Mouse (Mus musculus) forebrain, embryonic 12.5 days (tissue): ENCODE results near the gene Zscan10. TPM values are rescaled to one million over a fixed set of nuclear protein-coding genes. Genes with fewer than 3 reads are reported as not detected.
"Not testable (repeated sequence)": the region's sequence is repeated elsewhere in the genome, so short reads cannot be mapped to it uniquely, and the experiment has no call there.

Experiments used
- ATAC-seq: fragments of 200-750 bp; cut with Nextera tagmentation; 2 replicates; pipeline ENCODE4 v1.8.0; 2017; ENCODE audit warnings: moderate TSS enrichment; ENCODE audit not compliant: low FRiP score
- H3K27ac ChIP-seq: fragments of 300-500 bp; sonication (generic); 2 replicates; pipeline ENCODE4 v1.5.1; 2016; ENCODE audit warnings: mild to moderate bottlenecking
- H3K27me3 ChIP-seq: fragments of 300-500 bp; sonication (generic); 2 replicates; pipeline ENCODE4 v1.6.1; 2016; ENCODE audit warnings: mild to moderate bottlenecking
- H3K36me3 ChIP-seq: fragments of 300-500 bp; sonication (generic); replicated peaks from 2 replicates; pipeline ENCODE4 v1.6.1; 2016; ENCODE audit warnings: mild to moderate bottlenecking
- H3K4me1 ChIP-seq: fragments of 300-500 bp; sonication (generic); 2 replicates; pipeline ENCODE4 v1.6.1; 2016
- H3K4me2 ChIP-seq: fragments of 300-500 bp; sonication (generic); 2 replicates; pipeline ENCODE4 v1.6.1; 2016; ENCODE audit warnings: mild to moderate bottlenecking, moderate library complexity
- H3K4me3 ChIP-seq: fragments of 300-500 bp; sonication (generic); replicated peaks from 2 replicates; pipeline ENCODE4 v1.5.1; 2016; ENCODE audit warnings: mild to moderate bottlenecking
- H3K9ac ChIP-seq: fragments of 300-500 bp; sonication (generic); 2 replicates; pipeline ENCODE4 v1.6.1; 2016; ENCODE audit warnings: mild to moderate bottlenecking
- H3K9me3 ChIP-seq: fragments of 300-500 bp; sonication (generic); 2 replicates; pipeline ENCODE4 v1.6.1; 2016
- WGBS: fragments of 180-500 bp; shearing (Covaris S2); methylation state at CpG from one replicate; pipeline ENCODE4 v1.1.7; 2016; 5-methylcytosine and 5-hydroxymethylcytosine counted together
- polyA plus RNA-seq: library from polyadenylated mRNA; unstranded; fragments of >200 nt; fragmentation: Nextera tagmentation; extraction: Ambion mirVana; gene quantifications from 2 replicates; pipeline ENCODE4 v1.2.1, GENCODE M21; 2016

Gene Zscan10
- polyA plus RNA-seq, 1 experiment from 2014 or later: 0.17 TPM

DNA sequence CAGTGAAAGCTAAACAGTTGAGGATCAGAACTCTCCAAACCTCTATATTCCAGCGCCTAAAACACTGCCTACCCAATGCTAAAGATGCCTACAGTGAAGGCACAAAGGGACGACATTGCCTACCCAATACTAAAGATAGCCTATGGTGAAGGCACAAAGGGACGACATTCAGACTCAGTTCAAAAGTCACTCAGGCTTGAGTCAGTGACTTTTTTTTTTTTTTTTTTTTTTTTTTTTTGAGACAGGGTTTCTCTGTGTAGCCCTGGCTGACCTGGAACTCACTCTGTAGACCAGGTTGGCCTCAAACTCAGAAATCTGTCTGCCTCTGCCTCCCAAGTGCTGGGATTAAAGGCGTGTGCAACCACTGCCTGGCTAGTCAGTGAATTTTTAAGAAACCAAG lies 5.5 kb upstream of the Zscan10 start:
- H3K27ac ChIP-seq, H3K4me2 ChIP-seq, H3K9ac ChIP-seq, H3K36me3 ChIP-seq, H3K4me3 ChIP-seq, ATAC-seq, H3K9me3 ChIP-seq, H3K27me3 ChIP-seq: not testable (repeated sequence)
- peaks cover 24% of the 10 kb centered on the region for H3K4me1 ChIP-seq
- 81% methylated on average over 4 of the region's 4 CpGs for WGBS

DNA sequence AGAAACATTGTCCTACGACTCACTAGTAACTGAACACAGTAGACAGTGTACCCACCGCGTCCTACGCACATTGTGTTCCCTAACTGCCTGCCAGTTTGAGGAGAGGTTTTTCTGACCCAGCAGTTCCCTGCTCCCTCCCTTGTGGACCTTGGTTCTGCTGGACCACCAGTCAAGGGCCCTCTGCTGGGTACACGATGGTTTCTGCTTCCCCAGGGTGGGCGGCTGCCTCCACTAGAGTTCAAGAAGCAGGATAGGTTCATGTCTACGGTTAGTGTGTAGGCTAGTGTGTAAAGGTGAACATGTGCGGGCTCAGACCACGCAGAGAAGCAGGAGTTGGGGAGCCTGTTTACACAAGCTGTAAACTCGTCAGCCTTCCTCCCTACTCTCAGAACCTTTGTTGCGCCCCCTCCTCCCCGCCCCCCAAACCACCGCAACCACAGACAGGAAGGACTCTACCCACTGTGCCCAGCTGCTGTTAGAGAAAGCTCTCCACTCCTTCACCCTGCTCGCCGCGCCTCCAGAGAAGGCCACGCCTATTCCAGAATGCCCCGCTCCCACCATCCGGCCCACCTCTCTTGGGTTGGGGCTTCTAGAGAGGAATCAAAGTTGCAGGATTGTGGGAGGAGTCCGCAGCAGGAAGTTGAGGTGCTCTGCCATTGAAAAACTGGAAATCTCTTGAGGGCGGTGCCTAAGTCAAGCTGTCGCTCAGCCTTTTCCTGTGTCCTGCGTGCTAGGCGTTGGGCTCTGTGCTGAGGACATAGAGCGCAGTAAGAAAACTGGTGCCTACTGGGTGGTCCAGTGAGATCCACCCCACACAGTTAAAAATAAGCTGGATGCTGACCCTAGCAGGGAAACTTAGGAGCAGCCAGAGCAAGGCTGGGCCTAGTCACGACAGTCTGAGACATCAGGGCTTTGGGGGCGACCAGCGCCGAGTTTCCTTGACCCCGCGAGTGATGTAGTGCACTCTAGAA lies 1.8 kb upstream of the Zscan10 start, which contains the start of gene Zfp13:
Gene Zfp13, minus strand, starts transcription at position 906 of the 971 bp plus-strand sequence.
- H3K9ac ChIP-seq: peak within 1 kb of the TSS; percentile 17
- no peaks in the 10 kb centered on the region for H3K36me3 ChIP-seq
- WGBS: 10% methylated on average over 29 of the region's 31 CpGs
- peak within 1 kb of the TSS; percentile 39 for H3K4me3 ChIP-seq
- peak; percentile 92 for ATAC-seq
- H3K9me3 ChIP-seq: no peaks in the 10 kb centered on the region
- H3K27me3 ChIP-seq: no peaks in the 10 kb centered on the region; the same call in 1 of the 2 replicates
- peak within 1 kb of the TSS; percentile 65 for H3K4me2 ChIP-seq
- H3K4me1 ChIP-seq: peaks cover 18% of the 10 kb centered on the region
- H3K27ac ChIP-seq: peak within 1 kb of the TSS; percentile 59

DNA sequence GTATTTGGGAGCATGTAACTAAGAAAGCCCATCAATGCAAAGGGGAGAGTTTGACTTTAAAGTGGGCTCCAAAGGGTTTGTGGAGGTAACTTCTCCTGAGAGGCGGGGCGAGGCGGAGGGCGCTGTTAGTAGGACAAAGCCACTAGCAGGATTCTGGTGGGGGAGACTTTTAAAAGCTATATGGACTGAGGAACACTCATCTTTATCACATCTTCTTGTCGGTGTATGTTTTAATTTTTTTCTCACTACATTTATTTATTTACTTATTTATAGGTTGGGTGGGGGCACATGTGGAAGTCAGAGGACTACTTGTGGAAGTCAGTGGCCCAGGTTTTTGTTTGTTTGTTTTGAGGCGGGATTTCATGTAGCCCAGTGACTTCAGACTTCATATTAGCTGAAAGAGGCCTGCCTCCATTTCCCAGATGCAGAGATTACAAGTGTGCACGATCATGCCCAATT lies 1.0 kb upstream of the Zscan10 start:
- Histone ChIP-seq H3K9me3 (no peaks in the 10 kb centered on the region), H3K36me3 (no peaks in the 10 kb centered on the region), H3K27me3 (peaks cover 4% of the 10 kb centered on the region; the same call in 1 of the 2 replicates), H3K4me3 (peak overlapping the region; percentile 39), H3K4me1 (peaks cover 18% of the 10 kb centered on the region), H3K4me2 (peak overlapping the region; percentile 65), H3K27ac (peak overlapping the region; percentile 59; the same call in 1 of the 2 replicates), H3K9ac (peak overlapping the region; percentile 17)
- 44% methylated on average over 7 of the region's 7 CpGs for WGBS
- 0 out of 2 replicates have a peak, but pooled peaks have one; percentile 5 for ATAC-seq

DNA sequence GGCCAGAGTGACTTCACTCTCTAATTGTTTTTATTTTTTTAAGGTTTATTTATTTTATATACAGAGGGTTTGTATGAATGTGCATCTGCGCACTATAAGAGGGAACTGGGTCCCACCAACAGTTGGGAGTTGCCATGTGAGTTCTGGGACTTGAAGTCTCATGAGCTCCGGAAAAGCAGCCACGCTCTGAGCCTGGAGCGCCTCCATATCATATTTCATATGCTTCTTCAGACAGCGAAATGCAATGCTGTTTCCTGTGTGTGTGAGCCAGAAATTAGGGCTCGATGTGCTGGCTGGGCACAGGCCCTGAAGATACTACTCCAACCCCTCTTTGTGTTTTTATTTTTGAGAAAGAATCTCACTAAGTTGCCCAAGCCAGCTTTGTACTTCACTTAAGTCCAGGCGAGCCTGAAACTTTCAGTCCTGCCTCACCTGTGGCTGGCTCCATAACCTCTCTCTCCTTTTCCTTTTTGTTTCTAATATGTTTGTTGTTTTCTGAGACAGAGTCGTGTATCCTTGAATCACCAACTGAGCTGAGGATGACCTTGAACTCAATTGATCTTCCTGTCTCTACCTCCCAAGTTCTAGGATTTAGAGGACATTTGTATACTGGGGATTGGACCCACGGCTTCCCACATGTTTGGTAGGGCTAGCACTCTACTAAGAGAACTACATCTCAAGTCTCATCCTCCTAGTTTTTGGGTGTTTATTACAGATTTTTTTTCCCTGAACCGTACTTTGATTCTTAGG lies 1.4 kb downstream of the Zscan10 start:
- no peak for ATAC-seq
- Histone ChIP-seq H3K9me3 (no peaks in the 10 kb centered on the region), H3K4me3 (no peak overlapping the region), H3K4me1 (peaks cover 18% of the 10 kb centered on the region), H3K9ac (no peak overlapping the region), H3K27ac (no peak overlapping the region), H3K36me3 (no peaks in the 10 kb centered on the region), H3K27me3 (0 out of 2 replicates have a peak, but pooled peaks cover 4% of the 10 kb centered on the region), H3K4me2 (no peak overlapping the region)
- 46% methylated on average over 10 of the region's 10 CpGs for WGBS

DNA sequence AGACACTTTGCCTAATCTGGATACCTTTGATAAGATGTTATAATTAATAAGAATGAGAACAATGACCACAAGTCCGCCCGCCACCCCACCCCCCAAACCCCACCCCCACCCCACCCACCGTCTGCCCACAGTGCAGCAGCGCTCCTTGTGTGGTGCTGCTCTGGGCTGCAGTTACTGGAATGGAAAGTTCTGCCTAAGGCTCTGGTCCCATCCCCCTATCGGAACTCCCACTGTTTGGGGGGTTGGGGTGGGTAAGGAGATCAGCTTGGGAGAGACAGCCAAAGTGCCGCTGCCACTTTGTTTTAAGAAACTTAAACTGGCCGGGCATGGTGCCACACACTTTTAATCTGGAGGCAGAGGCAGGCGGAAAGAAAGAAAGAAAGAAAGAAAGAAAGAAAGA lies 2.4 kb downstream of the Zscan10 start:
- Histone ChIP-seq H3K9ac (no peak overlapping the region), H3K36me3 (no peaks in the 10 kb centered on the region), H3K4me3 (no peak overlapping the region), H3K9me3 (no peaks in the 10 kb centered on the region), H3K4me1 (peaks cover 18% of the 10 kb centered on the region), H3K4me2 (no peak overlapping the region), H3K27ac (no peak overlapping the region), H3K27me3 (0 out of 2 replicates have a peak, but pooled peaks cover 4% of the 10 kb centered on the region)
- ATAC-seq: no peak
- 11% methylated on average over 8 of the region's 8 CpGs for WGBS

DNA sequence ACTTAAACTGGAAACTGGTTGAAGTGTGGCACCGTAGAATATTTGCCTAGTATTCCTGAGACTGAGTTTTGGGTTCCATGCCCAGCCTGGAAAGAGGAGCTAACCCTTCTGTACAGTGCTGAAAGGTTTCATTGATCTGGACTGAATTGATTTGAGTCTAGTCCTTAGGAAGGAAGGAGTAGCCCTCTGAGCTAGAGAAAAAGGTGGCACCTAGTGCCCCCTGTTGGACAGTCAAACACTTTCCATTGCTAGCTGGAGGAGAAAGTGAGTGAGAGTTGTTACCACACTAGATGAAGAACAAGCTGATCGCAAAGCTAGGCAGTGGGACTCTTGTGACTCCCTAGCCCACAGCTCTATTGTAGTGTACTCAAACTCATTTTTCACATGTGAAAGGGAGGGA lies 2.9 kb downstream of the Zscan10 start:
- Histone ChIP-seq H3K4me2 (no peak overlapping the region), H3K4me3 (no peak overlapping the region), H3K27ac (no peak overlapping the region), H3K36me3 (no peaks in the 10 kb centered on the region), H3K9me3 (no peaks in the 10 kb centered on the region), H3K4me1 (peaks cover 17% of the 10 kb centered on the region), H3K9ac (no peak overlapping the region), H3K27me3 (0 out of 2 replicates have a peak, but pooled peaks cover 4% of the 10 kb centered on the region)
- no peak for ATAC-seq
- 54% methylated on average over 2 of the region's 2 CpGs for WGBS

DNA sequence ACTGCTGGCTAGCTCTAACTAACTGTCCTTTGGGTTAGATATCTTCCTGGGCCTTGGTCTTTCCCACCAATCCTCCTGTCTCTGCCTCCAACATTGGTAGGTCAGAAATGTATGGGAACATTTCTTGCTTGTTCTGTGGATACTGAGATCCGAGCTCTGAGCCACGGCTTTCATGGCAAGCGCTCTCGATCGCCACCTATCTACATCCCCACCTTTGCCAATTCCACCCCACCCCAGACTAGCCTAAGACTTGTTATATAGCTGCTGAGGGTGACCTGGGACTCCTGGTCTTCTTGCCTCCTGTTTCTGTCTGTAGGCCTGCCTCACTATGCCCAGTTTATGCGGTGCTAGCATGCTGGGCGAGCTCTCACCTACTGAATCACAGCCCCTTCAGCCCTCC lies 3.7 kb downstream of the Zscan10 start:
- Histone ChIP-seq H3K9me3 (no peaks in the 10 kb centered on the region), H3K27me3 (0 out of 2 replicates have a peak, but pooled peaks cover 4% of the 10 kb centered on the region), H3K9ac (no peak overlapping the region), H3K4me2 (no peak overlapping the region), H3K4me1 (peaks cover 8% of the 10 kb centered on the region), H3K36me3 (no peaks in the 10 kb centered on the region), H3K4me3 (no peak overlapping the region), H3K27ac (no peak overlapping the region)
- no peak for ATAC-seq
- WGBS: 70% methylated on average over 7 of the region's 7 CpGs

DNA sequence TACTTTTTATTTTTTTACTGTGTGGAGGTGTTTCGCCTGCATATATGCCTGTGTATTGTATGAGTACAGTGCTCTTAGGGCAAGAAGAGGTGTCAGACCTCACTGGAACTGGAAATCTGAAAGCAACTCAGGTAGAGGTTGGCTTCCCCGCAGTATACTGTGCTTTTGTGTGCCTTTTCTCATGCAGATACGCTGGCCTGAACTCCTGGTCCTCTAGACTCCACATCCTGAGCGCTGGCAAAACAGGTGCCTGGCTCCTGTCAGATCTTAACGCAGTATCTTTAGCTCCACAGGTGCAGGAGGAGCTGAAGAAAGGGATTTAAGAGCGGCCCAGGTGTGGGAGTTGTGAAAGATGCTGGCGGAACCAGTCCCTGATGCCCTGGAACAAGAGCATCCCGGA lies 4.6 kb downstream of the Zscan10 start:
- H3K27ac ChIP-seq: no peak overlapping the region
- 82% methylated on average over 8 of the region's 8 CpGs for WGBS
- H3K4me2 ChIP-seq: no peak overlapping the region
- no peak for ATAC-seq
- H3K9ac ChIP-seq: no peak overlapping the region
- 0 out of 2 replicates have a peak, but pooled peaks cover 2% of the 10 kb centered on the region for H3K4me1 ChIP-seq
- H3K4me3 ChIP-seq: no peak overlapping the region
- no peaks in the 10 kb centered on the region for H3K9me3 ChIP-seq
- no peaks in the 10 kb centered on the region for H3K36me3 ChIP-seq
- 0 out of 2 replicates have a peak, but pooled peaks cover 4% of the 10 kb centered on the region for H3K27me3 ChIP-seq

DNA sequence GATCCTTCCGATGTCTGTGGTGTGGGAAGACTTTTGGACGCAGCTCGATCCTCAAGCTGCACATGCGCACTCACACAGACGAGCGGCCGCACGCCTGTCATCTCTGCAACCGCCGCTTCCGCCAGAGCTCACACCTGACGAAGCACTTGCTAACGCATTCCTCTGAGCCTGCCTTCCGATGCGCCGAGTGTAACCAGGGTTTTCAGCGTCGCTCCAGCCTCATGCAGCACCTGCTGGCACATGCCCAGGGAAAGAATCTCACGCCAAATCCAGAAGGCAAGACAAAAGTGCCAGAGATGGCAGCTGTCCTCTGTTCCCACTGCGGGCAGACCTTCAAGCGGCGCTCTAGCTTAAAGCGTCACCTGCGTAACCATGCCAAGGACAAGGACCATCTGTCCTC lies 9.0 kb downstream of the Zscan10 start:
- Histone ChIP-seq H3K27ac (no peak overlapping the region), H3K27me3 (no peaks in the 10 kb centered on the region), H3K4me1 (no peaks in the 10 kb centered on the region), H3K36me3 (no peaks in the 10 kb centered on the region), H3K4me3 (no peak overlapping the region), H3K9ac (no peak overlapping the region), H3K9me3 (no peaks in the 10 kb centered on the region), H3K4me2 (no peak overlapping the region)
- WGBS: 94% methylated on average over 24 of the region's 24 CpGs
- no peak for ATAC-seq

DNA sequence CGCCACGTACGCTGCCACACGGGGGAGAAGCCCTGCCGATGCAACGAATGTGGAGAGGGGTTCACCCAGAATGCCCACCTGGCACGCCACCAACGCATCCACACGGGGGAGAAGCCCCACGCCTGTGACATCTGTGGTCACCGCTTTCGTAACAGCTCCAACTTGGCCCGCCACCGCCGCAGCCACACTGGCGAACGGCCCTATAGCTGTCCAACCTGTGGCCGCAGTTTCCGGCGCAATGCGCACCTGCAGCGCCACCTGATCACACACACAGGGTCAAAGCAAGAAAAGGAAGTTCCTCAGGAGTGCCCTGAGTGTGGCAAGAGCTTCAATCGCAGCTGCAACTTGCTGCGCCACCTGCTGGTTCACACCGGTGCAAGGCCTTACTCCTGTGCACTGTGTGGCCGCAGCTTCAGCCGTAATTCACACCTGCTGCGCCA lies 9.7 kb downstream of the Zscan10 start:
- Histone ChIP-seq H3K4me2 (no peak overlapping the region), H3K4me3 (no peak overlapping the region), H3K9me3 (no peaks in the 10 kb centered on the region), H3K27ac (no peak overlapping the region), H3K36me3 (no peaks in the 10 kb centered on the region), H3K9ac (no peak overlapping the region), H3K4me1 (no peaks in the 10 kb centered on the region), H3K27me3 (no peaks in the 10 kb centered on the region)
- 90% methylated on average over 28 of the region's 28 CpGs for WGBS
- 0 out of 2 replicates have a peak, but pooled peaks have one; percentile 20 for ATAC-seq

DNA sequence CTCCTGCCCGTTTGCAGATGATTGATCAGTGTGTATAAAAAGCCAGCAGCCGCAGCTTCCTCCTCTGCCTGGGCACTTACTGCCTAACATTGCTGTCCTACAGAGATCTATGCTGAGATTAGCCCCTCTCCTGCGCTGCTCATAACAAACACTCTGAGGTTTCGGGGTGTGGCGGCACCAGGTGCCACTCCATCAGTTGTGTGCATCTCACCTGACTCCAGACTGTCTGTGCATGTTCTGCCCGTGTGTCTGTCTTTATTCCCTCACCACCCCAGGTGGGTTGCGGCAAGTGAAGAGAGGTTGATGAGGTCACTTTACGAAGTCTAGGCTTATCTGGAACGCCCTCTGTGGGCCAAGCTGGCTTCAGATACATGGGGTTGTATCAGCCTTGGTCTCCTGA lies 16.4 kb downstream of the Zscan10 start:
- H3K9ac ChIP-seq: no peak overlapping the region
- no peaks in the 10 kb centered on the region for H3K9me3 ChIP-seq
- H3K27me3 ChIP-seq: peaks cover 6% of the 10 kb centered on the region; the same call in 1 of the 2 replicates
- H3K4me2 ChIP-seq: no peak overlapping the region
- H3K27ac ChIP-seq: no peak overlapping the region
- WGBS: 68% methylated on average over 9 of the region's 9 CpGs
- no peak overlapping the region for H3K4me3 ChIP-seq
- no peak for ATAC-seq
- no peaks in the 10 kb centered on the region for H3K36me3 ChIP-seq
- no peaks in the 10 kb centered on the region for H3K4me1 ChIP-seq

DNA sequence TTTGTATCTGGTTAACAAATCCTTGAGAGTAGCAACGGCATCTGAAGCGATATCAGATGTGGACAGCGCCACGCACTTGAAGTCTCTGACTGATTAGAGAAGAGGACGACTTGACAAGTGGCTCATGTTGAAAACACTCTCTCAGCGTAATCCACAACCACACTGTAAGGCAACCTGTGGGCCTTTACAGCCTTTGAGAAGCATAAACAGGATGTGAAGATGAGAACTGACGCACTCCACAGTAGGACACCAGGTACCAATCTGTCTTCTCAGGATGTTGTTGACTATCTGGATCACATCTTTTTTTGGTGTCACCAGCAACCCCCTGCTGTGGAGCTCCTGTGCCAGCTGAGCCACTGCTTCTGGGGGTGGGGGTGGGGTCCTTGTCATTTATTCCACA lies 19.7 kb downstream of the Zscan10 start:
- no peaks in the 10 kb centered on the region for H3K4me1 ChIP-seq
- no peak overlapping the region for H3K27ac ChIP-seq
- H3K9me3 ChIP-seq: no peaks in the 10 kb centered on the region
- peaks cover 6% of the 10 kb centered on the region; the same call in 1 of the 2 replicates for H3K27me3 ChIP-seq
- no peak overlapping the region for H3K9ac ChIP-seq
- H3K4me2 ChIP-seq: no peak overlapping the region
- H3K36me3 ChIP-seq: no peaks in the 10 kb centered on the region
- 88% methylated on average over 7 of the region's 7 CpGs for WGBS
- H3K4me3 ChIP-seq: no peak overlapping the region
- no peak for ATAC-seq
